Mouse (Mus musculus) midbrain, embryonic 16.5 days (tissue): ENCODE measurements around the gene Prkcd. TPM values are rescaled to one million over a fixed set of nuclear protein-coding genes. Genes with fewer than 3 reads are reported as not detected.

Source experiments
- ATAC-seq: fragments of 200-750 bp; cut with Nextera tagmentation; 2 replicates; pipeline ENCODE4 v1.8.0; 2017; ENCODE audit warnings: moderate TSS enrichment
- H3K27ac ChIP-seq: fragments of 300-500 bp; sonication (generic); 2 replicates; pipeline ENCODE4 v1.5.1; 2014; ENCODE audit warnings: mild to moderate bottlenecking, low read length, mixed read lengths
- H3K27me3 ChIP-seq: fragments of 300-500 bp; sonication (generic); 2 replicates; pipeline ENCODE4 v1.6.1; 2014; ENCODE audit warnings: low read depth, low read length, mixed read lengths; ENCODE audit not compliant: control insufficient read depth, insufficient read depth
- H3K36me3 ChIP-seq: fragments of 300-500 bp; sonication (generic); 2 replicates; pipeline ENCODE4 v1.6.1; 2014; ENCODE audit warnings: mild to moderate bottlenecking, low read length, moderate library complexity, mixed read lengths; ENCODE audit not compliant: control insufficient read depth, insufficient read depth
- H3K4me1 ChIP-seq: fragments of 300-500 bp; sonication (generic); 2 replicates; pipeline ENCODE4 v1.6.1; 2014; ENCODE audit warnings: mild to moderate bottlenecking, low read length, mixed read lengths; ENCODE audit not compliant: control insufficient read depth, insufficient read depth
- H3K4me2 ChIP-seq: fragments of 300-500 bp; sonication (generic); 2 replicates; pipeline ENCODE4 v1.6.1; 2014; ENCODE audit warnings: mild to moderate bottlenecking, low read length, mixed read lengths
- H3K4me3 ChIP-seq: fragments of 300-500 bp; sonication (generic); 2 replicates; pipeline ENCODE4 v1.5.1; 2014; ENCODE audit warnings: low read depth, mild to moderate bottlenecking, low read length, moderate library complexity, mixed read lengths
- H3K9ac ChIP-seq: fragments of 300-500 bp; sonication (generic); 2 replicates; pipeline ENCODE4 v1.6.1; 2014; ENCODE audit warnings: low read depth, low read length, mixed read lengths
- H3K9me3 ChIP-seq: fragments of 300-500 bp; sonication (generic); replicated peaks from 2 replicates; pipeline ENCODE4 v1.6.1; 2014; ENCODE audit warnings: mild to moderate bottlenecking, low read length, mixed read lengths; ENCODE audit not compliant: control insufficient read depth, poor library complexity, severe bottlenecking
- WGBS: fragments of 180-500 bp; shearing (Covaris S2); extraction: QIAGEN DNeasy Blood & Tissue Kit; methylation state at CpG from one replicate; pipeline ENCODE4 v1.1.7; 2014; 5-methylcytosine and 5-hydroxymethylcytosine counted together
- polyA plus RNA-seq: library from polyadenylated mRNA; unstranded; fragments of >200 nt; fragmentation: Nextera tagmentation; extraction: Ambion mirVana; gene quantifications from 2 replicates; pipeline ENCODE4 v1.2.1, GENCODE M21; 2015

Prkcd gene
- 13.9 and 15.4 TPM in 2 replicates for polyA plus RNA-seq

DNA sequence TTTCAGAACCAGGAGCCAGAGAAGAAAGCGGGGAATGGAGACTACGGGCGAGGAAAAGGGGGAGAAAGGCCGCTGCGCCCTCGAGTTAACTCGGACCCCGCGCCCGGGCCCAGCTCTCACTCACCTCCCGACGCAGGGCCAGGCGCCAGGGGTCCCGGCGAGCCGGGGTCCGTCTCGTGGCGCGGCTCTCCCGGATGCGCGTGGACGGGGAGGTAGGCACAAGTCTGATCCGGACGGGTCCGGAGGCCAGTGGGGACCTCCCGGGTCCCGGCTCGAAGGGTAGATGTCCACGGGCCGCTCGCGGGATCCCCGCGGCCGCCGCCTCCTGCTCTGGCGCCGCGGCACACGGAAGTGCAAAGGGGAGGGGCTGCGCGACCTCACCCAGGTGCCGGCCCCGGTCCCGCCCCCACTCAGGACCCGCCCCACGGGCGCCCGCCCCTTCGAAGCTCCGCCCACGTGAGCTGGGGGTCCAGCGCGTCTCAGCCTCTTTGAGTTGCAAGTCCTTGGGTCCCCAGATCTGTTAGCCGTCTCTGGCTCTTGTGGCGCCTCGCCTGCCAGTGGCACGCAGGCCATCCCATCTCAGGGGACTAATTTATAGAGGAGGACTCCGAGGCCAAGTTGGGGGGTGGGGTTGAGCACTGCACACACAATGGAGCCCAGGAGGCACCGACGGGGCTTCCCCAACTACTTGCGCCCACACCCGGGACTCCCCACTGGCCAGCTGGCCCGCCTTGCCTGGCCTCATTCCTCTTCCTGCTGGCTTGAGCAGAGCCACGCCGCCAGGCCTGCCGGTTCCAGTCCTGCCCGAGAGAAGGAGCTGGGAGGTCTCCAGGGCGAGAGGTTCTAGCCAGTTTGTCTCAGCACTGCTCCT is at the start of gene Prkcd:
Prkcd (minus strand) TSS at position 355 of the 871 bp plus-strand sequence.
- H3K36me3 ChIP-seq, result no peaks in the 10 kb centered on the region
- 1% methylated on average over 61 of the region's 71 CpGs for WGBS
- H3K4me2 ChIP-seq, result peak within 1 kb of the TSS; percentile 63
- peaks cover 17% of the 10 kb centered on the region for H3K27me3 ChIP-seq
- no peaks in the 10 kb centered on the region for H3K9me3 ChIP-seq
- peaks cover 10% of the 10 kb centered on the region; the same call in 1 of the 2 replicates for H3K4me1 ChIP-seq
- H3K4me3 ChIP-seq, result peak within 1 kb of the TSS; percentile 47
- no peak within 1 kb of the TSS for H3K27ac ChIP-seq
- peak; percentile 47 for ATAC-seq
- peak within 1 kb of the TSS; percentile 61 for H3K9ac ChIP-seq

DNA sequence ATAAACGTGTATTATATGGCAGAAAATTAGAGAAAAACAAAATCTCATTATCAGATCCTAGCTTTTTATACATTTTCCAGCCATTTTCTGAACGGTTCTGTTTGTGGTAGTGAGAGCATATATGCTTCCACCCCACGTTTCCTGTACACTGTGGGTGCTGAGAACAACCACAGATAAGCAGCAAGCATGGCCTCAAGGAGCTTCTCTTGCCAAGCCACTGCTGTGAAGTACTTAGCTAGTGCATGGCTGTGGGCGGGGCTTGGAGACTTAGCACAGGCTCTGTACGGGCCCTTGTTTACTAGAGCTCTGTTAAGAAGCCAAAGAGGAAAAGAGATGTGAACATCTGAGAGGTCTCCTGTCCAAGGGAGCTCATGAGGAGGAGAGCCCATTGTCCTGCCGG is 48.9 kb upstream of the Prkcd start:
- no peaks in the 10 kb centered on the region for H3K9me3 ChIP-seq
- ATAC-seq, result no peak
- no peak overlapping the region for H3K9ac ChIP-seq
- H3K36me3 ChIP-seq, result 0 out of 2 replicates have a peak, but pooled peaks cover 3% of the 10 kb centered on the region
- 54% methylated on average over 6 of the region's 6 CpGs for WGBS
- no peak overlapping the region for H3K4me2 ChIP-seq
- no peak overlapping the region for H3K4me3 ChIP-seq
- no peaks in the 10 kb centered on the region for H3K27me3 ChIP-seq
- H3K4me1 ChIP-seq, result no peaks in the 10 kb centered on the region
- no peak overlapping the region for H3K27ac ChIP-seq

DNA sequence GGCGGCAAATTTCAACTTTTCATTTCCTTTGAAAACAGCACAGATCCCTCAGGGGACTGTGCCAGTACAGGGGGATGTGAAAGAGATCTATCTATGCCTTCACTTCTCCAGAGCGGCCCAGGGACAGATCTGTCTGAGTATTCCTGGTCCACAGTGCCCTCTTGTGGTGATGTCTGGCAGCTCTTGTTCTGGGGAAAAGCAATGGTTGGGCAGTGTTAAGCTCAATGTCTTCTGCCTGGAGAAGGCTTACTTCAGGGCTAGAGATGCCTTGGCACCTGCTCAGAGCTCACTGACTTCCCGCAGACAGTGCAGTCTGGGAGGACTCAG is 45.9 kb upstream of the Prkcd start:
- Histone ChIP-seq H3K4me1 (no peaks in the 10 kb centered on the region), H3K4me2 (no peak overlapping the region), H3K27ac (no peak overlapping the region), H3K4me3 (no peak overlapping the region), H3K9me3 (no peaks in the 10 kb centered on the region), H3K27me3 (no peaks in the 10 kb centered on the region), H3K9ac (no peak overlapping the region), H3K36me3 (0 out of 2 replicates have a peak, but pooled peaks cover 4% of the 10 kb centered on the region)
- peak; percentile 92 for ATAC-seq
- 7% methylated on average over 3 of the region's 3 CpGs for WGBS

DNA sequence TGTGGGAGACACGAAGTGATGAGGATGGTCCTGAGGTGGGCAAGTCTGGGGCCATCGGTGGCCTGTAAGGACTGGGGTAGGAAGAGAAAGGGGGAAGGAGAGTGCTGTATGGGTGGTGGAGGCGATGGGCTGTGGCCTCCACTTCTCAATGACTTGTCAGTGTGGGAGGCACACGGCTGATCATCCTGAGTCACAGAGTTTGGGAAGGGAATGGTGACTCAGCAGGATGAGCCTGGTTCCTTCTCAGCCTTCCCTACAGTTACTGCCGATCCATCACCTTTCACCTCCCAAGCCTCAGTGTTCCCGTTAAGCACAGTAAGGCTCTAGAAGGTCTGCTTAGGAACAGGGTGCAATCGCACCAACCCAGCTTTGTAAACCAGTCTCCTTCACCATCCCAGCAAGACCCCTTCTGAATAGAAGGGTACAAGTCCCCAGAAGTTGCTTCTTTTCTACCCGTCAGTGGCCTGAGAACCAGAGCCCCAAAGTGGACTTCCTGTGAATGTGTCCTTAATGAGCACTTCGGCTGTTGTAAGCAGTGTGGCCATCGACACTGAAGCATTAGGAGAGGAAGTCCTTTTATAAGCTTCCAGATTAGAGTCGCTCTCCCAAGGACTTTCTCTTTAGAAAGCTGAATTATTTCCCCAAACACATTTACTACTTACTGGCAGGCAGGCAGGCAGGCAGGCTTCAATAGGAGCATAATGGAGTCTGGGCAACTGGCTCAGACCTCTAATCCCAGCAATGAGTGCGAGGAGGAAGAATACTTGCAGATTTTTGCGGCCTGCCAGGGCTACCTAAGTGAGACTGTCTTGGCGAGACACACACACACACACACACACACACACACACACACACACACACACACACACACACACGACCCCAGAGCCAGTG is 45.3 kb upstream of the Prkcd start:
- H3K9me3 ChIP-seq, result no peaks in the 10 kb centered on the region
- no peak overlapping the region for H3K27ac ChIP-seq
- H3K27me3 ChIP-seq, result no peaks in the 10 kb centered on the region
- 72% methylated on average over 15 of the region's 15 CpGs for WGBS
- peak; percentile 58 for ATAC-seq
- H3K4me2 ChIP-seq, result no peak overlapping the region
- no peak overlapping the region for H3K4me3 ChIP-seq
- no peaks in the 10 kb centered on the region for H3K4me1 ChIP-seq
- no peak overlapping the region for H3K9ac ChIP-seq
- H3K36me3 ChIP-seq, result peaks cover 4% of the 10 kb centered on the region; the same call in 1 of the 2 replicates

DNA sequence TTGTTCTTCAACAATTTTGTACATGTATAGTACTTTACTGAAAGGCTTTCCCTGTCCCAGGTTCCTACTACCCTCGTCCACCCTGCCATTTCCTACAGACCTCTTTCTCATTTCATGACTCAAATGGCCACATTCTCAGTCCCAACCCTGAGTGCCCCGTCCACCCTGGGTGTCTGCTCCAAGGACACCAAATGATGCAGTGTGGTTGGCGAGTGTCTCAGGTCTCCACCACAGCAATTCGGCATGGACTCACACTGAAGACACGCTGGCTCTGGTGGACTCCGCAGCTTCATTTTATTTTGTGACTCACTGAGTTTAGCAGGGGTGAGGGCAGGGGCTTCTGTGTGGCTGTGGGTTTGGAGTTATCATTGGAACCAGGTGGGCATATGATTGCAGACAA is 44.2 kb upstream of the Prkcd start:
- ATAC-seq, result no peak
- Histone ChIP-seq H3K9ac (no peak overlapping the region), H3K9me3 (no peaks in the 10 kb centered on the region), H3K4me3 (no peak overlapping the region), H3K36me3 (peaks cover 14% of the 10 kb centered on the region), H3K27ac (no peak overlapping the region), H3K27me3 (no peaks in the 10 kb centered on the region), H3K4me2 (no peak overlapping the region), H3K4me1 (no peaks in the 10 kb centered on the region)
- WGBS, result 93% methylated on average over 6 of the region's 6 CpGs

DNA sequence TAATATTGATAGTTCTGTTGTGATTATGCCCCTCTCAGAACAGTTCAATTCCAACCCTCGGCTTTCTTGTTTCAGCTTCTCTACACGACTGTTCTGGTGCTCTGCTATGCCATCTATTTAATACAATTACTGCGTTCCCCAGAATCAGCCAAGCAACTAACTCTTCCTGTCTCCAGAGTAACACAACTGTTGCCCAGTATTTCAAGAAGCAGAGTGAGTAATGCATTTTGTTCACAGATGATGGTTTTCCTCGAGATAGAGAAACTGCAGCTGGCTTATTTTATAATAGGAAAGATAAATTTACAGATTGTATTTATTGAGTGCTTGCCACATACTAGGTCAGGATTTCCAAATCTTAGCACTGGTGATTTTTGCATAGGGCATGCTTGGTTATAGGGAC is 40.6 kb upstream of the Prkcd start:
- H3K4me1 ChIP-seq, result no peaks in the 10 kb centered on the region
- no peaks in the 10 kb centered on the region for H3K27me3 ChIP-seq
- peaks cover 20% of the 10 kb centered on the region for H3K36me3 ChIP-seq
- no peak overlapping the region for H3K9ac ChIP-seq
- WGBS, result 91% methylated on average over 4 of the region's 4 CpGs
- no peak for ATAC-seq
- no peak overlapping the region for H3K27ac ChIP-seq
- H3K9me3 ChIP-seq, result no peaks in the 10 kb centered on the region
- no peak overlapping the region for H3K4me3 ChIP-seq
- no peak overlapping the region for H3K4me2 ChIP-seq

DNA sequence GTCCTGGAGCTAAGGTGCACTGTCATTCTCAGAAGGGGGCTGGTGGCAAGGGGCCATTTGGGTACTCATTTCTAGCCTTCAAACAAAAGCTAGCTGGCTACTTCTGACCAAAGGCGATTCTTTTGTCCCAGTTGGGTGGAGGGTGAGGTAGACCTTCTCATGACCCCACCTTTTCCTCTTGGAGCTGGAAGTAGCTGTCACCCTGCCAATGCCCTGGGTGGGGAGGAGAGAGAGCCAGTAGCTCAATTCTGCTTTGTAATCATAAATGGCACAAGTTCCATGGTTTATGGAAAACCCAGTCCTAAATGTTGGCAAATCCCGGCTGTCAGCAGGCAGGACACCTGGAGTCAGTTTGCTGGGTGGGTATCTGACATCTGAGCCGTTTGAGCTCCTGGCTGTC is 40.1 kb upstream of the Prkcd start:
- no peaks in the 10 kb centered on the region for H3K4me1 ChIP-seq
- no peaks in the 10 kb centered on the region for H3K9me3 ChIP-seq
- H3K27me3 ChIP-seq, result no peaks in the 10 kb centered on the region
- H3K9ac ChIP-seq, result no peak overlapping the region
- no peak overlapping the region for H3K4me2 ChIP-seq
- no peak overlapping the region for H3K4me3 ChIP-seq
- H3K36me3 ChIP-seq, result peaks cover 23% of the 10 kb centered on the region
- WGBS, result 88% methylated on average over 3 of the region's 3 CpGs
- no peak for ATAC-seq
- no peak overlapping the region for H3K27ac ChIP-seq

DNA sequence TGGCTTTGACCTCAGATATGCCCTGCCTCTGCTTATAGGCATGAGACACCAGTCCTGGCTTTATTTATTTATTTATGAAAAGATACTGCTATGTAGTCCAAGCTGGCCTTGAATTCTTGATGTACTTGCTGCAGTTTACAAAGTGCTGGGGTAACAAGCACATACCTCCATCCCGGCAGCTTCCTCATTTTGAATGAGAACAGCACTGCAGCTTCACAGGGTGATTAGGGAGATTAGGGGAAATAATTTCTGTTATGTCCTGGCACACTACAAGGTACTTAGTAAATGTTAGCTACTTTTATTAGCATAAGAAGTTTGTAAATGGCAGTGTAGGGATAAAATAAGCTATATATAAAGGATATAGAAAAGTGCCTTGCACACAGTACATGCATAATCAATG is 29.5 kb upstream of the Prkcd start:
- peaks cover 8% of the 10 kb centered on the region for H3K4me1 ChIP-seq
- H3K27ac ChIP-seq, result no peak overlapping the region
- no peak overlapping the region for H3K4me3 ChIP-seq
- H3K36me3 ChIP-seq, result peaks cover 4% of the 10 kb centered on the region; the same call in 1 of the 2 replicates
- H3K27me3 ChIP-seq, result no peaks in the 10 kb centered on the region
- no peaks in the 10 kb centered on the region for H3K9me3 ChIP-seq
- H3K9ac ChIP-seq, result no peak overlapping the region
- ATAC-seq, result no peak
- 84% methylated on average over 1 of the region's 1 CpGs for WGBS
- no peak overlapping the region for H3K4me2 ChIP-seq
